Mouse (Mus musculus) intestine, postnatal 0 days (tissue): Measurements from ENCODE around the gene Gm11562. TPM values are rescaled to one million over a fixed set of nuclear protein-coding genes. Genes with fewer than 3 reads are reported as not detected.
"Not testable (repeated sequence)": the region's sequence is repeated elsewhere in the genome, so short reads cannot be mapped to it uniquely, and the experiment has no call there.

Source experiments
- ATAC-seq: fragments of 200-750 bp; cut with Nextera tagmentation; 2 replicates; pipeline ENCODE4 v1.8.0; 2017; ENCODE audit warnings: mild to moderate bottlenecking, moderate TSS enrichment, moderate library complexity
- H3K27ac ChIP-seq: fragments of 300-500 bp; sonication (generic); 2 replicates; pipeline ENCODE4 v1.5.1; 2014; ENCODE audit warnings: mild to moderate bottlenecking, low read depth, low read length, moderate library complexity
- H3K27me3 ChIP-seq: fragments of 300-500 bp; sonication (generic); replicated peaks from 2 replicates; pipeline ENCODE4 v1.6.1; 2014; ENCODE audit warnings: low read length, mixed read lengths; ENCODE audit not compliant: control insufficient read depth, insufficient read depth
- H3K36me3 ChIP-seq: fragments of 300-500 bp; sonication (generic); 2 replicates; pipeline ENCODE4 v1.6.1; 2014; ENCODE audit warnings: mild to moderate bottlenecking, moderate library complexity; ENCODE audit not compliant: control insufficient read depth, insufficient read depth
- H3K4me1 ChIP-seq: fragments of 300-500 bp; sonication (generic); replicated peaks from 2 replicates; pipeline ENCODE4 v1.6.1; 2014; ENCODE audit warnings: antibody characterized with exemption, low read length, mixed read lengths; ENCODE audit not compliant: control insufficient read depth, insufficient read depth
- H3K4me2 ChIP-seq: fragments of 300-500 bp; sonication (generic); replicated peaks from 2 replicates; pipeline ENCODE4 v1.6.1; 2014; ENCODE audit warnings: low read depth, mild to moderate bottlenecking, moderate library complexity
- H3K4me3 ChIP-seq: fragments of 300-500 bp; sonication (generic); 2 replicates; pipeline ENCODE4 v1.5.1; 2014; ENCODE audit warnings: low read depth, low read length
- H3K9ac ChIP-seq: fragments of 300-500 bp; sonication (generic); 2 replicates; pipeline ENCODE4 v1.6.1; 2014; ENCODE audit warnings: mild to moderate bottlenecking, low read depth, low read length
- H3K9me3 ChIP-seq: fragments of 300-500 bp; sonication (generic); 2 replicates; pipeline ENCODE4 v1.6.1; 2016; ENCODE audit warnings: mixed run types; ENCODE audit not compliant: control insufficient read depth
- CTCF ChIP-seq: sonication (generic); IDR thresholded peaks from 2 replicates; pipeline ENCODE4 v1.5.1; 2016; ENCODE audit warnings: low read depth, mild to moderate bottlenecking, control low read depth, antibody characterized with exemption, moderate library complexity
- WGBS: fragments of 180-500 bp; shearing (Covaris S2); extraction: QIAGEN DNeasy Blood & Tissue Kit; methylation state at CpG from one replicate; pipeline ENCODE4 v1.1.7; 2014; 5-methylcytosine and 5-hydroxymethylcytosine counted together
- polyA plus RNA-seq: library from polyadenylated mRNA; unstranded; fragments of >200 nt; fragmentation: Nextera tagmentation; extraction: Ambion mirVana; gene quantifications from 2 replicates; pipeline ENCODE4 v1.2.1, GENCODE M21; 2015

Gene Gm11562
- not detected in 2 replicates for polyA plus RNA-seq

- no peaks in the 10 kb centered on the region for H3K36me3 ChIP-seq
- H3K4me3 ChIP-seq, result no peak within 1 kb of the TSS
- H3K9ac ChIP-seq, result no peak within 1 kb of the TSS
- no peaks in the 10 kb centered on the region for H3K9me3 ChIP-seq
- 81% methylated on average over 2 of the region's 2 CpGs for WGBS
- no peaks in the 10 kb centered on the region for H3K4me1 ChIP-seq
- H3K27me3 ChIP-seq, result no peaks in the 10 kb centered on the region
- no peak within 1 kb of the TSS for H3K27ac ChIP-seq
- no peak for ATAC-seq
- no peak for TF ChIP-seq CTCF
- H3K4me2 ChIP-seq, result no peak within 1 kb of the TSS
Measured at GRCm38 (mm10) chr11:99620335-99620734, at the start of gene Gm11562. Gene Gm11562, minus strand, starts transcription at chr11:99620435.

DNA sequence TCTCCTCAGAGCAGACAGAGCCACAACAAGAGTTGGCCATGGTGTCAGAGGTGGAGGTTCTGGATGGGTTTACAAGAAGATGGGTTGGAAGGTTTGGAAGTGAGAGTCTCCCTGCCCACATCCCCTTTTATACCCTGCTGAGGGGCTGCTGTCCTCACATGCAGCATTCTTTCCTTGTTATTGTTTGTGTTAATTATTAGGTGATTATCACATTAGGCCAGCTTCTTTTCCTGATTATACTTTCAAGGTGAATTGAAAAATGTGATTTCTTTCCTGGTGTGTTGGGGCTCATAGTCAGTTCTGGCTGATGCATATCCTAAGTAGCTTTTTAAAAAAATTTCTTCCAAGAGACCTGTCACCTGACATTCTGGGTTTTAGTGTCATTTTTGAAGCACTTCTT, 45.6 kb upstream of the Gm11562 start, which contains the start of gene Krtap4-6:
Gene Krtap4-6, minus strand, starts transcription at position 101 of the 400 bp plus-strand sequence.
- H3K4me3 ChIP-seq, result no peak within 1 kb of the TSS
- no peak within 1 kb of the TSS for H3K9ac ChIP-seq
- no peak for TF ChIP-seq CTCF
- no peak for ATAC-seq
- H3K27ac ChIP-seq, result no peak within 1 kb of the TSS
- H3K9me3 ChIP-seq, result no peaks in the 10 kb centered on the region
- H3K4me1 ChIP-seq, result no peaks in the 10 kb centered on the region
- H3K4me2 ChIP-seq, result no peak within 1 kb of the TSS
- H3K36me3 ChIP-seq, result no peaks in the 10 kb centered on the region
- H3K27me3 ChIP-seq, result no peaks in the 10 kb centered on the region; the same call in 1 of the 2 replicates

DNA sequence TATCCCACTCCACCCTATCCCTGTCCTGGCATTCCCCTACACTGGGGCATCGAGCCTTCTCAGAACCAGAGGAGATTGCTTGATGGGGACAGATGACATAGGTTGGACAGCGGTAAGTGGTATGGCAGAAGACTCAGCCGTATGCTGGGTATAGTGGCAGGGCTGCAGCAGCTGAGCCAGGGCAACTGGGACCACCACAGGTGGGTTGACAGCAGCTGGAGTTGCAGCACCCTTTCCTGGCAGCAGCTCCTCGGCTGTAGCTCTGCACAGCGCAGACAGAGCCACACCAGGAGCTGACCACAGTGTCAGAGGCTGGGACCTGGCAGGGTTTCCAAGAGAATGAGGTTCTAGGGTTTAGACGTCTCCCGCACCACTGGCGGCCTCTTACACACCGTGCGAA, 42.6 kb upstream of the Gm11562 start:
- H3K27ac ChIP-seq, result no peak overlapping the region
- no peak for ATAC-seq
- TF ChIP-seq CTCF, result no peak
- H3K9me3 ChIP-seq, result no peaks in the 10 kb centered on the region
- no peaks in the 10 kb centered on the region for H3K36me3 ChIP-seq
- no peak overlapping the region for H3K4me2 ChIP-seq
- no peaks in the 10 kb centered on the region for H3K4me1 ChIP-seq
- no peak overlapping the region for H3K4me3 ChIP-seq
- no peak overlapping the region for H3K9ac ChIP-seq
- H3K27me3 ChIP-seq, result no peaks in the 10 kb centered on the region
- 83% methylated on average over 10 of the region's 10 CpGs for WGBS

DNA sequence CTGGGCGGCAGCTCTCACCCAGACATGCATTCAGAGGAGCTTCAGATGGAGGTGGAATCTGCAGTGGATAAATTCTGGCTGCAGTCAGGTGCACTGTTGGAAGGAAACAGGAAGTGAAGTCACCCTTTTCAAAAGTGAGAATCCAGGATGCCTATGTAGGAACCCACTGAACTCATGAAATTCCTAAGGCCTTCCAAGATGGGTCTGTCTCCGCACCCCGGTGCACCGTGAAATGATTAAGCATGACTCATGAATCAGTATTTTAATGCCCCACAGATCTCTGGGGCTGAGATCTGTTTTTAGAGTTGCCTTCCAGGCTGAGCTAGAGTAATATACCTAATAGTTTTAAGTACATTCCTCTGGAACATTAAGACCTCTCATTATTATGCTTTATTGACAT, 39.0 kb upstream of the Gm11562 start:
- no peaks in the 10 kb centered on the region for H3K4me1 ChIP-seq
- no peak overlapping the region for H3K9ac ChIP-seq
- ATAC-seq, result no peak
- no peak for TF ChIP-seq CTCF
- H3K36me3 ChIP-seq, result no peaks in the 10 kb centered on the region
- no peaks in the 10 kb centered on the region for H3K9me3 ChIP-seq
- no peaks in the 10 kb centered on the region; the same call in 1 of the 2 replicates for H3K27me3 ChIP-seq
- no peak overlapping the region for H3K27ac ChIP-seq
- no peak overlapping the region for H3K4me2 ChIP-seq
- no peak overlapping the region for H3K4me3 ChIP-seq
- 88% methylated on average over 4 of the region's 4 CpGs for WGBS

- H3K27ac ChIP-seq, H3K4me3 ChIP-seq, H3K4me2 ChIP-seq, H3K36me3 ChIP-seq, H3K9ac ChIP-seq, H3K27me3 ChIP-seq, H3K9me3 ChIP-seq, H3K4me1 ChIP-seq, ATAC-seq: not testable (repeated sequence)
- 67% methylated on average over 10 of the region's 10 CpGs for WGBS
Measured at GRCm38 (mm10) chr11:99658467-99659010, 38.3 kb upstream of the Gm11562 start, which contains the start of gene Gm11563. Gene Gm11563, minus strand, starts transcription at chr11:99658960.

- TF ChIP-seq CTCF, result no peak
- ATAC-seq, result no peak
Measured at GRCm38 (mm10) chr11:99657051-99657450, 36.8 kb upstream of the Gm11562 start.

GRCm38 (mm10) chr11:99650136-99650535, 29.9 kb upstream of the Gm11562 start, which contains the start of gene Gm11555:
Gene Gm11555, minus strand, starts transcription at chr11:99650236.
- no peak for TF ChIP-seq CTCF

More at GRCm38 (mm10) chr11:99657051-99657450, 36.8 kb upstream of the Gm11562 start:
- no peaks in the 10 kb centered on the region; the same call in 1 of the 2 replicates for H3K27me3 ChIP-seq
- H3K4me3 ChIP-seq, result no peak overlapping the region
- no peak overlapping the region for H3K27ac ChIP-seq
- WGBS, result 50% methylated on average over 5 of the region's 5 CpGs
- H3K9ac ChIP-seq, result no peak overlapping the region
- no peaks in the 10 kb centered on the region for H3K36me3 ChIP-seq
- H3K9me3 ChIP-seq, result no peaks in the 10 kb centered on the region
- H3K4me2 ChIP-seq, result no peak overlapping the region
- H3K4me1 ChIP-seq, result no peaks in the 10 kb centered on the region

More at GRCm38 (mm10) chr11:99650136-99650535, 29.9 kb upstream of the Gm11562 start, which contains the start of gene Gm11555:
- Histone ChIP-seq H3K27me3 (no peaks in the 10 kb centered on the region), H3K4me2 (no peak within 1 kb of the TSS), H3K9ac (no peak within 1 kb of the TSS), H3K9me3 (no peaks in the 10 kb centered on the region), H3K4me3 (no peak within 1 kb of the TSS), H3K4me1 (no peaks in the 10 kb centered on the region), H3K27ac (no peak within 1 kb of the TSS), H3K36me3 (no peaks in the 10 kb centered on the region)
- 84% methylated on average over 2 of the region's 2 CpGs for WGBS
- ATAC-seq, result no peak
